Mouse (Mus musculus): ENCODE data around the gene Gm49355. TPM values are rescaled to one million over a fixed set of nuclear protein-coding genes. Genes with fewer than 3 reads are reported as not detected.

Gene Gm49355
- polyA plus RNA-seq, 1 experiment from 2014 or later: 0.09 TPM

GRCm38 (mm10) chr14:12344061-12344745 lies 60.4 kb downstream of the Gm49355 start:
- no peak overlapping the region for H3K9ac ChIP-seq
- no peak for ATAC-seq (ENCODE audit: borderline replicate concordance, extremely low read depth, low FRiP score, low TSS enrichment)
- peak overlapping the region; percentile 16 for H3K4me2 ChIP-seq
- 3% methylated on average over 24 of the region's 24 CpGs for WGBS
- no peaks in the 10 kb centered on the region for H3K9me3 ChIP-seq
- H3K4me1 ChIP-seq: peaks cover 20% of the 10 kb centered on the region
- no peaks in the 10 kb centered on the region for H3K36me3 ChIP-seq
- 0 out of 2 replicates have a peak overlapping the region, but pooled peaks have one; percentile 1 for H3K4me3 ChIP-seq
- peaks cover 100% of the 10 kb centered on the region for H3K27me3 ChIP-seq
- no peak overlapping the region for H3K27ac ChIP-seq

- Histone ChIP-seq H3K9ac (no peak overlapping the region), H3K36me3 (no peaks in the 10 kb centered on the region), H3K9me3 (no peaks in the 10 kb centered on the region), H3K4me1 (peaks cover 20% of the 10 kb centered on the region), H3K4me3 (peak overlapping the region; percentile 1; the same call in 1 of the 2 replicates), H3K27me3 (peaks cover 100% of the 10 kb centered on the region), H3K4me2 (peak overlapping the region; percentile 16), H3K27ac (no peak overlapping the region)
- WGBS: 1% methylated on average over 39 of the region's 39 CpGs
- ATAC-seq (ENCODE audit: borderline replicate concordance, extremely low read depth, low FRiP score, low TSS enrichment): no peak
Observed at GRCm38 (mm10) chr14:12344746-12345240, 61.0 kb downstream of the Gm49355 start.

DNA sequence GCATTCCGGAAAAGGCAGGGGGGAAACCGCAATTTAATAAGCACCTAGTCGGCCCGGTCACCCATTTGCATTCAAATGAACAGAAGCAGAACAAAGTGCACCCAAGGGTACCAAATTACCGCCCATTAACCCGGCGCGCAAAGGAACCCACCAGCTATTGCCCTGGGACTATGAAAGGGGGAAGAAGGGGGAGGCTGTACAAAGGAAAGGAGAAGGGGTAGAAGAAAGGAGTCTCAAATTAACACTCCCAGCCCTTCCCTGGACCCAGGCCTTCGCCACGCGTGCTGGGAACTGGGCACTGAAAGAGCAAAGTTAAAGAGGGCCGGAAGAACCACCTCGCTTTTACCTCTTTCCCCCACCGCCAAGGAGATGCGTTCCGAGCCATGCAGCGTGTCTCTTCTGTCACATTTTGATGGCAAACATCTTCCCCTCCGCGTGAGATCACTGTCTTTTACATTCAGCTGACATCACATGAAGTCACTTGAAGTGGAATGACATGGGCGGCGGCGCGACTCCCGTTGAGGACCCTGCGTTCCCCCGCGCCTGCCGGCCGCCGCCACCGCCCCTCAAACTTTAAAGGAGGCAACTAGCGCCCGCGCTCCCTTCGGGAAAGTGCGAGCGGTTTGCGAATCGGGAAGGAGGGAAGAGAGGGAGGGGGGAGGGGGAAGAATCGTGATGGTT lies 61.6 kb downstream of the Gm49355 start:
- Histone ChIP-seq H3K4me1 (peaks cover 20% of the 10 kb centered on the region), H3K4me2 (peak overlapping the region; percentile 40; the same call in 1 of the 2 replicates), H3K4me3 (0 out of 2 replicates have a peak overlapping the region, but pooled peaks have one; percentile 1), H3K9ac (no peak overlapping the region), H3K27me3 (peaks cover 100% of the 10 kb centered on the region), H3K27ac (no peak overlapping the region), H3K36me3 (no peaks in the 10 kb centered on the region), H3K9me3 (no peaks in the 10 kb centered on the region)
- 2% methylated on average over 40 of the region's 40 CpGs for WGBS
- no peak for ATAC-seq (ENCODE audit: borderline replicate concordance, extremely low read depth, low FRiP score, low TSS enrichment)

DNA sequence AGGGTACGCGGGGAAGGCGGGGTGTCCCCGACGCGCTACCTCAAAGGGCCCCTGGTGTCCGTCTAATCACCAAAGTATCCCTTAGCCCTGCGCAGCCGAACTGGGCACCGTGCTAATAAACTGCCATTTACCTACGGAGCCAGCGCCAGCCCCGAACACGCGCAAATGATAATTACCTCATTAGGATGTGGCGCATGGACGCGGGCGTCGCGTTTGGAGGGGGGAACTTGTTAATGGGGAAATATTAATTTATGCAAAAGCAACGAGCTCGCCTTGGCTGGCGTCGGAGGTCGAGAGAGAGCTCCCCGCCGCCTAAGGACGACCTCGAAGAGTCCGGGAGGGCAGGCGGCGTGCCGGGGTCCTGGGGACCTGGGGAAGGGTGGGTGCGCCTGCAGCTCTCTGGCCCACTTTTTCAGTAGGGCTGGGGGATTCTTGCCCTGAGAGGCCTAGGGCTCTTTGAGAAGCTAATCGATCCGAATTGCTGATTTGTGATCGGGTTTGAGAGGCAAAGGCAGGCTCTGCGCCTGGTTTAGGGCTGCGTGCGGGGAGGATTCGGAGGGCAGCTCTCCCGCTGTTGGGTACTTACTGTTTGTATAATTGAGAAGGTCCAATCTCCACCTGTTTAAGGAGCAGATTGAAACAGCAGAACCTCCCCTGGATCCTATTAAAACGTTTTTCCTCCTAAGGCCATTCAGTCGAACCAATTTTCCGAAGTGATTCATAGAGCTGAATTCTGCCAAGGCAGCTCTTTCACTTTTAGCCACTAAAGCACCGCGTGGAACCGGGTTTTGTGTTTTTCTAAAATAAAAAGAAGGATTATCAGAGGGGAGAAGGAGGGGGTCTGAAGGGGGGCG lies 62.5 kb downstream of the Gm49355 start:
- peaks cover 100% of the 10 kb centered on the region for H3K27me3 ChIP-seq
- peaks cover 19% of the 10 kb centered on the region for H3K4me1 ChIP-seq
- H3K4me3 ChIP-seq: peak overlapping the region; percentile 24
- WGBS: 1% methylated on average over 50 of the region's 50 CpGs
- no peak for ATAC-seq (ENCODE audit: borderline replicate concordance, extremely low read depth, low FRiP score, low TSS enrichment)
- H3K36me3 ChIP-seq: no peaks in the 10 kb centered on the region
- H3K27ac ChIP-seq: no peak overlapping the region
- no peaks in the 10 kb centered on the region for H3K9me3 ChIP-seq
- H3K4me2 ChIP-seq: peak overlapping the region; percentile 40
- H3K9ac ChIP-seq: no peak overlapping the region

DNA sequence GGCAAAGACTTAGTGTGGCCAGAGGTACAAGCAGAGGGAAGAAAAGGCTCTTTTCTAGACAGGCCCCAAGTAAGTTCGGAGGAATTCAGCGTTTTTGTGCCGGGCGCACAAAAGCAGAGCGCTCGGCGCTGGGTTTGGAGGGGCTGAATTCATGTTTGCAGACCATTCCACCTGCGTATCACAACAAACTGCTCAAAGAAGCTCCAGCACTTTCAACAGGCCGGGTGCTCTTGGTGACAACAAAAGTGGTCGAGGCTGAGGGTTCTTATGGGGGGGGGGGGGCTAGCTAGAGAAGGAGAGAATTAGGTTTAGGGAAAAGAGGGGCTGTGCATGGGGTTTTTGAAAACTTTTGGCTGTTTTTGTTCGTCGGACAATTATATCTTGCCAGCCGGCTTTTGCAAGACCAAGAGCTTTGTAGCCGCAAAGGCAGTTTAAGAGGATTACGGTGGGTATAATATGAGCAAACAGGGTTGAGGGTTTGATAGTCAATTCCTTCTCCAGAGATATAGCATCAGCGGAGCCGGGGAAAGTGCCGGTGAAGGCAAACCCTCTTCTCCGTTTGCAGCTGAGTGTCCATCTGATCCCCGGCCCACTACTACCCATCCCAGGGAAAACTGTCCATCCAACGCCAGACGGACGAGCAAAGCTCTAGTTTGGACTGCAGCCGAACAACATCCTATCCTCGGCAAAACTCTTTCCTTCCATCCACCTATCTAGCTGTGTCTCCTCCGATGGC lies 63.3 kb downstream of the Gm49355 start:
- ATAC-seq (ENCODE audit: borderline replicate concordance, extremely low read depth, low FRiP score, low TSS enrichment): no peak
- Histone ChIP-seq H3K36me3 (no peaks in the 10 kb centered on the region), H3K27ac (no peak overlapping the region), H3K4me2 (peak overlapping the region; percentile 40), H3K4me1 (peaks cover 17% of the 10 kb centered on the region), H3K9me3 (no peaks in the 10 kb centered on the region), H3K4me3 (peak overlapping the region; percentile 24), H3K9ac (no peak overlapping the region), H3K27me3 (peaks cover 100% of the 10 kb centered on the region)
- WGBS: 3% methylated on average over 26 of the region's 26 CpGs

DNA sequence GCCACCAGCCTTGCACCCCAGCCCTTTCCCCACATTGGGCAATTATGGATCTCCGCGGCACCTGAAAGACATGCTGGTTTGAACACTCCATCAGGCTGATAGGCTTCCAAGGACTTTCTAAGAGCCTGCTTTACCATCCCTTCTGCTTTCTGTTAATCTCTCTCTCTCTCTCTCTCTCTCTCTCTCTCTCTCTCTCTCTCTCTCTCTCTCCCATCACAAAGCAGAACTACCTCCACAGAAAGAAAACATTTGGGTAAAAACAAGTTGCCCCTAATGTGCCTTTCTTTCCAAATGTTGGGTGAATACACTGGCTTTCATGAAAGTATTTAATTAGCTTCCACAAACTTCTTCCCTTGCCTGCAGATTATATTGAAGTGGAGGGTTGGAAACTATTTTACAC lies 64.3 kb downstream of the Gm49355 start, which contains the start of gene Fezf2:
TSS of gene Fezf2 (minus strand) at position 101 of the 400 bp plus-strand sequence.
- no peak for ATAC-seq (ENCODE audit: borderline replicate concordance, extremely low read depth, low FRiP score, low TSS enrichment)
- no peak within 1 kb of the TSS; the same call in 1 of the 2 replicates for H3K4me3 ChIP-seq

GRCm38 (mm10) chr14:12349334-12350090 lies 65.7 kb downstream of the Gm49355 start:
- Histone ChIP-seq H3K4me3 (no peak overlapping the region), H3K4me2 (no peak overlapping the region), H3K4me1 (peaks cover 15% of the 10 kb centered on the region), H3K36me3 (no peaks in the 10 kb centered on the region), H3K27ac (no peak overlapping the region), H3K9ac (no peak overlapping the region), H3K27me3 (peaks cover 98% of the 10 kb centered on the region), H3K9me3 (no peaks in the 10 kb centered on the region)
- no peak for ATAC-seq (ENCODE audit: borderline replicate concordance, extremely low read depth, low FRiP score, low TSS enrichment)
- 5% methylated on average over 15 of the region's 15 CpGs for WGBS

More for the DNA sequence above, 64.3 kb downstream of the Gm49355 start, which contains the start of gene Fezf2:
- H3K9ac ChIP-seq: no peak within 1 kb of the TSS
- no peak within 1 kb of the TSS for H3K4me2 ChIP-seq
- 8% methylated on average over 2 of the region's 2 CpGs for WGBS
- H3K36me3 ChIP-seq: no peaks in the 10 kb centered on the region
- peaks cover 17% of the 10 kb centered on the region for H3K4me1 ChIP-seq
- no peak within 1 kb of the TSS for H3K27ac ChIP-seq
- H3K9me3 ChIP-seq: no peaks in the 10 kb centered on the region
- H3K27me3 ChIP-seq: peaks cover 98% of the 10 kb centered on the region

DNA sequence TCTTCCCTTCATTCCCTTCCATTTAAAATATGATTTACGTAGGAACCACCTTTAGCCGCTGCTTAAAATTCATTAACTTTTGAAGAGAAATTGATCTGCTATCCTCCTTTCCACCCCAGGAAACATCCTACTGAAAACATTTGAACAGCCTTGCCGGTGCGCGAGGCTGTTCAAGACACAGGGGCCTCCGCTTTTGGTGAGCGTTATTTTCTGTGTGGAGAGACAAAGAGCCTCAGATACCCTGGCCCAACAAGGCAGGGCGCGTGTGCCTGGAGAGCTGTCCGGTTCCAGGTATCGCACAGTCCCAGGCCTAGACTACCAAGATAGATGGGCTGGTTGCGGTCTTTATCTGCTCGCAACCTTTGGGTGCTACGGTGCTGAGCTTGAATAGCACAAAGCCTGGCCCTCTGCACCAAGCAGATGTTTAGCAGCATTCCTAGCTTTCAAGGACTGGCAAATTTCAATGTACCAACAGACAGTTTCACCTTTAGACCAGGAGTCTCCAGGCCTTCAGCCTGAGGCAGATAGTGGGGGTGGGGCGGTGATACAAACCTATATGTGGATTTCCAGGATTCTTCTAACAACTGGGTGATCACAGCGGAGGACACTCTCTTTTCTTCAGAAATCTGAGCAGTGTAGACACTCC lies 66.6 kb downstream of the Gm49355 start:
- no peak for ATAC-seq (ENCODE audit: borderline replicate concordance, extremely low read depth, low FRiP score, low TSS enrichment)
- WGBS: 8% methylated on average over 16 of the region's 16 CpGs

More for the DNA sequence above, 66.6 kb downstream of the Gm49355 start:
- no peak overlapping the region for H3K27ac ChIP-seq
- no peaks in the 10 kb centered on the region for H3K9me3 ChIP-seq
- H3K9ac ChIP-seq: no peak overlapping the region
- peaks cover 9% of the 10 kb centered on the region; the same call in 1 of the 2 replicates for H3K4me1 ChIP-seq
- no peak overlapping the region for H3K4me3 ChIP-seq
- H3K4me2 ChIP-seq: no peak overlapping the region
- no peaks in the 10 kb centered on the region for H3K36me3 ChIP-seq
- peaks cover 95% of the 10 kb centered on the region for H3K27me3 ChIP-seq
